Mouse (Mus musculus) forebrain, embryonic 10.5 days (tissue): ENCODE measurements around the gene Gm5935. TPM values are rescaled to one million over a fixed set of nuclear protein-coding genes. Genes with fewer than 3 reads are reported as not detected.
"Not testable (repeated sequence)": the region's sequence is repeated elsewhere in the genome, so short reads cannot be mapped to it uniquely, and the experiment has no call there.

Source experiments
- DNase-seq: peaks from one replicate; pipeline ENCODE4 v3.0.0-alpha.2; 2017; ENCODE audit warnings: low spot score; ENCODE audit errors: extremely low spot score
- H3K27ac ChIP-seq: fragments of 300-500 bp; sonication (generic); 2 replicates; pipeline ENCODE4 v1.5.1; 2016; ENCODE audit warnings: mild to moderate bottlenecking
- H3K27me3 ChIP-seq: fragments of 300-500 bp; sonication (generic); 2 replicates; pipeline ENCODE4 v1.6.1; 2016; ENCODE audit warnings: mild to moderate bottlenecking; ENCODE audit not compliant: poor library complexity, severe bottlenecking
- H3K36me3 ChIP-seq: fragments of 300-500 bp; sonication (generic); replicated peaks from 2 replicates; pipeline ENCODE4 v1.6.1; 2016; ENCODE audit warnings: mild to moderate bottlenecking, moderate library complexity
- H3K4me1 ChIP-seq: fragments of 300-500 bp; sonication (generic); 2 replicates; pipeline ENCODE4 v1.6.1; 2016
- H3K4me3 ChIP-seq: fragments of 300-500 bp; sonication (generic); 2 replicates; pipeline ENCODE4 v1.5.1; 2016; ENCODE audit warnings: mild to moderate bottlenecking, moderate library complexity
- H3K9me3 ChIP-seq: fragments of 300-500 bp; sonication (generic); 2 replicates; pipeline ENCODE4 v1.6.1; 2016; ENCODE audit warnings: mild to moderate bottlenecking, moderate library complexity
- WGBS: fragments of 180-500 bp; shearing (Covaris S2); methylation state at CpG from one replicate; pipeline ENCODE4 v1.1.7; 2016; 5-methylcytosine and 5-hydroxymethylcytosine counted together
- polyA plus RNA-seq: library from polyadenylated mRNA; unstranded; fragments of >200 nt; fragmentation: Nextera tagmentation; extraction: Ambion mirVana; gene quantifications from 2 replicates; pipeline ENCODE4 v1.2.1, GENCODE M21; 2016

Gene Gm5935
- polyA plus RNA-seq: not detected in 2 replicates

DNA sequence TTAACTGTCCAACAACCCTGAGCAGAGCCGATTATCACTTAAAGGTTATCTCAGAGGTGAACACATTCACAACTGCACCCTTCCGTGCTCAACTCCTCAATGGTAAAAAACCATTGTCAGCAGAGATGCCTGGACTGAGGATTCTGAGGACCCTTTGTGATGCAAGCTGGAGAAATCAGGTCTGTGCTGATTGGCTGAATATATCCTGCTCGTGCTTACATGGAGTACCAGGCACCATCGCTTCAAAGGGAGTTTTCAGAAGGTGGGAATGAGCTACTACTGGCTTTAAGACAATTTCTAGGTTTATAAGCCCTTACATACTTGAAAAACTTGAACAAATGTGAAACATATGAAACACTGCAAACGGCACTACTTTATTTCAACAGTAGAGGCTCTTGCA lies at the start of gene Gm5935:
TSS of gene Gm5935 (minus strand) at position 101 of the 400 bp plus-strand sequence.
- H3K4me1 ChIP-seq, DNase-seq, H3K27me3 ChIP-seq, H3K4me3 ChIP-seq, H3K9me3 ChIP-seq, H3K27ac ChIP-seq, H3K36me3 ChIP-seq: not testable (repeated sequence)
- WGBS: 93% methylated on average over 5 of the region's 5 CpGs

Other genes with a start within 250 kb of the Gm5935 start
- not detected in 2 replicates for gene Gm4297, start 200.3 kb downstream of the Gm5935 start, polyA plus RNA-seq